Mouse (Mus musculus) urinary bladder, postnatal 25 days (tissue): ENCODE measurements around the gene Stxbp2.

Source experiments
- DNase-seq: peaks from one replicate; pipeline ENCODE4 v3.0.0; 2022; ENCODE audit warnings: low spot score

The Stxbp2 gene

GRCm38 (mm10) chr8:3683408-3684176, 52.8 kb downstream of the Stxbp2 start:
- no peak for DNase-seq

- DNase-seq: no peak
These were observed 53.8 kb downstream of the Stxbp2 start for GRCm38 (mm10) chr8:3684530-3684929.

GRCm38 (mm10) chr8:3685422-3685821, 54.7 kb downstream of the Stxbp2 start:
- no peak for DNase-seq

DNA sequence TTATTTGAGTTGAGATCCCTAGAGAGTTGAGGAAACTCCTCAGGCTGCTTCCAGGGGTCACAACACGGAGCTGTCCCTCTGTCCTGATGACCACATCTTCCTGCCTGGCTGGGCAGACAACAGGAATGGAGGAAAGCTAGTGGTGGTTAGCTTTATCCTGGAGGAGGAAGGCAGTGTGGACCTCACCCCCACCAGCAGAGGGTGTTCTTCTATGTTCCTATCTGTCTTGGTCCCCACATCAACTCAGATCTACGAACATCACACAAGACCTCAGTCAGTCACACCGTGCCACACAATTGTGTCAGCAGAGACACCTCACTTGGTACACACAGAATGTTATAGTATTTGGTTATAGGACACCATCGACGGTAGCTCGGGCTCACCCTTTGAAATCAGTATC, 56.8 kb downstream of the Stxbp2 start:
- no peak for DNase-seq

DNA sequence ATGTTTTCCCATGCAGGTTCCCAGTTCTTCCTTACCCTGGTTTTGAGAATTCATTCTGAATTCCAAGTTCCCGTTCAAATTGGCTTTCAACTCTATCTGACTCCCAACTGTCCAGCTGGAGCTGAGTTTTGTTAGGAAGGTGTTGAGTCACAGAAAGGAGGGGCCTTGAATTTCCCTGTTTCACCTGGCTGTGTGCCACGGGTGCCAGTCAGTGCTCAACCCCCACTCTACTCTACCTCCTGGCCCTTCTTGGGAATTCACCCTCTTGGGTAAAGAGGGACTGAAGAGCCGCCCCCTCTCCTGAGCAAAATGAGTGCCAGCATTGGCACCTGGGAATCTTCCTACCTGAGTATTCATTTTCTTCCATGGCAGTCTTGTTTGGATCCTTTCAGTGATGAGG, 60.0 kb downstream of the Stxbp2 start:
- no peak for DNase-seq
